Mouse (Mus musculus) ZHBTc4 (cell line): ENCODE measurements around the gene 4632433K11Rik.
"Not testable (repeated sequence)": the region's sequence is repeated elsewhere in the genome, so short reads cannot be mapped to it uniquely, and the experiment has no call there.

ENCODE experiments used
- DNase-seq: peaks from one replicate; pipeline ENCODE4 v3.0.0-alpha.2; 2011; ENCODE audit warnings: low read depth, low spot score

Gene 4632433K11Rik

GRCm38 (mm10) chr7:5056651-5057263, 22.8 kb downstream of the 4632433K11Rik start:
- peak; percentile 27 for DNase-seq

GRCm38 (mm10) chr7:5057381-5057780, 23.5 kb downstream of the 4632433K11Rik start:
- DNase-seq: no peak

- DNase-seq: peak; percentile 53
These were observed 23.9 kb downstream of the 4632433K11Rik start for GRCm38 (mm10) chr7:5057804-5058203.

GRCm38 (mm10) chr7:5058631-5059030, 24.7 kb downstream of the 4632433K11Rik start:
- DNase-seq: no peak

- no peak for DNase-seq
These were observed 25.5 kb downstream of the 4632433K11Rik start for GRCm38 (mm10) chr7:5059421-5059820.

GRCm38 (mm10) chr7:5060239-5060731, 26.4 kb downstream of the 4632433K11Rik start:
- DNase-seq: peak; percentile 91

- DNase-seq: peak; percentile 98
These were observed 27.2 kb downstream of the 4632433K11Rik start for GRCm38 (mm10) chr7:5060944-5061773.

- peak; percentile 95 for DNase-seq
These were observed 27.9 kb downstream of the 4632433K11Rik start, which contains the start of gene U2af2 for GRCm38 (mm10) chr7:5061774-5062359. Gene U2af2 (plus strand): TSS chr7:5062143.

GRCm38 (mm10) chr7:5062360-5063001, 28.6 kb downstream of the 4632433K11Rik start:
- DNase-seq: peak; percentile 92

- no peak for DNase-seq
These were observed 31.0 kb downstream of the 4632433K11Rik start for GRCm38 (mm10) chr7:5064886-5065285.

- DNase-seq: no peak
These were observed 39.7 kb downstream of the 4632433K11Rik start for GRCm38 (mm10) chr7:5073586-5073985.

GRCm38 (mm10) chr7:5074984-5075383, 41.1 kb downstream of the 4632433K11Rik start:
- no peak for DNase-seq

- DNase-seq: no peak
These were observed 43.0 kb downstream of the 4632433K11Rik start for GRCm38 (mm10) chr7:5076931-5077330.

- DNase-seq: not testable (repeated sequence)
These were observed 45.6 kb downstream of the 4632433K11Rik start for GRCm38 (mm10) chr7:5079365-5080009.

GRCm38 (mm10) chr7:5080010-5080751, 46.3 kb downstream of the 4632433K11Rik start, which contains the start of gene Epn1:
Gene Epn1 (plus strand): TSS chr7:5080235.
- peak; percentile 98 for DNase-seq

GRCm38 (mm10) chr7:5080815-5081214, 46.9 kb downstream of the 4632433K11Rik start:
- no peak for DNase-seq

GRCm38 (mm10) chr7:5081241-5081640, 47.3 kb downstream of the 4632433K11Rik start:
- no peak for DNase-seq

GRCm38 (mm10) chr7:5081939-5082338, 48.0 kb downstream of the 4632433K11Rik start:
- no peak for DNase-seq

- DNase-seq: no peak
These were observed 49.6 kb downstream of the 4632433K11Rik start for GRCm38 (mm10) chr7:5083325-5084105.
